24 mouse cellular contexts compared by ENCODE assay signal in the genomic region with DNA sequence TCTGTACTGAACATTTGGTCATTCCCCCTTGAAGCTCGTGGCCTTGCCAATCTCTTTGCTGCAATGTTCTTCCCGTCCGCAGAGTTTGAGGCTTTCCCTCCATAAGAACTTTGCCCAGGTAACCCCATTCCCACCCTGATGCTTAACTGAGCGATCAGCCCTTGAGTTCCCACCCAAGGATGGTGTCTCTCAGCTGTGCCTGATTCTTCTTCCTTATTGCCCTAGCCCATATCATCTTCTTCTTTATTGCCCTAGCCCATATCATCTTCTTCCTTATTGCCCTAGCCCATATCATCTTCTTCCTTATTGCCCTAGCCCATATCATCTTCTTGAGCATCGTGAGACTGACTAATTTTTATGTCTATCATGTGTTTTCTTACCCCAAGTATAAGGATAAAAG.
DNase-seq lines count a peak whose midpoint lies in the region; ATAC-seq and TF ChIP-seq lines count a peak whose summit lies in the region.
"Had no signal": no experiment of that assay in that cellular context is flagged by ENCODE, and none has a peak within 500 bp of the region (broad histone marks: within the 10 kb centered on the region; RNA-seq: fewer than 3 reads in every experiment).

No protein-coding gene starts in this region.

- H3K27ac ChIP-seq in intestine, postnatal 0 days (ENCODE audit: low read depth, low read length): no peak overlapping the region
- H3K27ac ChIP-seq in small intestine, adult 2 months (ENCODE audit: insufficient read depth, low read depth, low read length): peak overlapping the region; percentile 52
- H3K27ac ChIP-seq: embryonic facial prominence, embryonic 10.5 days; embryonic facial prominence, embryonic 12.5 days; forebrain, embryonic 12.5 days had no signal

- 47% methylated on average over 5 of the region's 5 CpGs for WGBS in intestine, postnatal 0 days
- 26% methylated on average over 5 of the region's 5 CpGs for WGBS in small intestine, adult 2 months

- H3K4me1 ChIP-seq in intestine, postnatal 0 days (replicated peaks; ENCODE audit: control insufficient read depth, insufficient read depth, low read length): no peaks in the 10 kb centered on the region
- H3K4me1 ChIP-seq in small intestine, adult 2 months (ENCODE audit: control insufficient read depth, insufficient read depth, insufficient read length, low read length): peaks cover 2% of the 10 kb centered on the region; the same call in 1 of the 2 replicates
- H3K4me1 ChIP-seq: embryonic facial prominence, embryonic 10.5 days; embryonic facial prominence, embryonic 12.5 days; forebrain, embryonic 12.5 days had no signal

- peak; percentile 57 for DNase-seq in heart, adult 11 months
- DNase-seq in heart, adult 18-20 months: no peak
- DNase-seq in cerebellum, adult 9-10 months: no peak
- no peak for DNase-seq in adrenal gland, adult 8-10 months
- DNase-seq: adrenal gland, postnatal 10 days; adrenal gland, postnatal 25 days; B cell, adult 2 months; cerebellum, adult 11 months; cerebellum, adult 18-20 months; cerebellum, adult 8-10 months; cerebellum, postnatal 10 days; cerebellum, postnatal 25 days had no signal

- H3K4me2 ChIP-seq in intestine, postnatal 0 days (replicated peaks; ENCODE audit: low read depth): no peak overlapping the region
- H3K4me2 ChIP-seq: embryonic facial prominence, embryonic 12.5 days; forebrain, embryonic 12.5 days had no signal

- H3K9me3 ChIP-seq in intestine, postnatal 0 days (ENCODE audit: control insufficient read depth): no peaks in the 10 kb centered on the region
- H3K9me3 ChIP-seq: embryonic facial prominence, embryonic 10.5 days; embryonic facial prominence, embryonic 12.5 days; forebrain, embryonic 12.5 days had no signal

- ATAC-seq in intestine, postnatal 0 days: peak; percentile 99
- ATAC-seq: activated CD4-positive, CD25-positive, alpha-beta regulatory T cell, adult 4 months; CD4-positive, CD25-positive, alpha-beta regulatory T cell, adult 4 months; forebrain, embryonic 14.5 days; forebrain, embryonic 16.5 days; Patski had no signal

- no peak for TF ChIP-seq CTCF in intestine, postnatal 0 days (IDR thresholded peaks at IDR 0.05; ENCODE audit: low read depth)
- no peak for TF ChIP-seq CTCF in small intestine, adult 2 months (IDR thresholded peaks at IDR 0.05; ENCODE audit: extremely low read depth, insufficient read length, insufficient replicate concordance, low read depth, low read length)

- no peaks in the 10 kb centered on the region for H3K36me3 ChIP-seq in intestine, postnatal 0 days (ENCODE audit: control insufficient read depth, insufficient read depth)
- no peaks in the 10 kb centered on the region for H3K36me3 ChIP-seq in small intestine, adult 2 months (ENCODE audit: control insufficient read depth, insufficient read depth, low read length)
- H3K36me3 ChIP-seq: embryonic facial prominence, embryonic 10.5 days; embryonic facial prominence, embryonic 12.5 days; forebrain, embryonic 12.5 days; G1E had no signal

- no peaks in the 10 kb centered on the region for H3K27me3 ChIP-seq in intestine, postnatal 0 days (replicated peaks; ENCODE audit: control insufficient read depth, insufficient read depth, low read length)
- no peaks in the 10 kb centered on the region for H3K27me3 ChIP-seq in small intestine, adult 2 months (ENCODE audit: control insufficient read depth, insufficient read depth, low read length)
- H3K27me3 ChIP-seq: CH12.LX; embryonic facial prominence, embryonic 12.5 days; forebrain, embryonic 12.5 days; Patski had no signal

- H3K4me3 ChIP-seq in intestine, postnatal 0 days (ENCODE audit: low read depth, low read length): no peak overlapping the region
- no peak overlapping the region for H3K4me3 ChIP-seq in small intestine, adult 2 months (ENCODE audit: low read depth, low read length)
- H3K4me3 ChIP-seq: embryonic facial prominence, embryonic 10.5 days; embryonic facial prominence, embryonic 12.5 days; forebrain, embryonic 12.5 days had no signal

- no peak overlapping the region for H3K9ac ChIP-seq in intestine, postnatal 0 days (ENCODE audit: low read depth, low read length)
- H3K9ac ChIP-seq: embryonic facial prominence, embryonic 12.5 days; forebrain, embryonic 12.5 days had no signal

- no peak for TF ChIP-seq POLR2A in small intestine, adult 2 months (IDR thresholded peaks at IDR 0.05; ENCODE audit: low read depth, low read length)
